Mouse (Mus musculus) olfactory bulb, adult 2 months (tissue): ENCODE measurements around the gene Pfkm.

Source experiments
- CTCF ChIP-seq: fragments of 200-500 bp; IDR thresholded peaks from 2 replicates; pipeline ENCODE4 v1.5.1; 2012; ENCODE audit warnings: low read depth, mild to moderate bottlenecking, low read length, moderate library complexity; ENCODE audit not compliant: insufficient read depth
- POLR2A ChIP-seq: fragments of 200-500 bp; IDR thresholded peaks from 2 replicates; pipeline ENCODE4 v1.6.1; 2012; ENCODE audit warnings: mild to moderate bottlenecking, low read depth, low read length, moderate library complexity; ENCODE audit not compliant: insufficient read depth

GRCm38 (mm10) chr15:98134666-98135065 is 42.3 kb downstream of the Pfkm start:
- TF ChIP-seq POLR2A (no peak), CTCF (no peak)
